Mouse (Mus musculus): ENCODE data around the gene Vmn2r51. TPM values are rescaled to one million over a fixed set of nuclear protein-coding genes. Genes with fewer than 3 reads are reported as not detected.
"Not testable (repeated sequence)": the region's sequence is repeated elsewhere in the genome, so short reads cannot be mapped to it uniquely, and the experiment has no call there.

Gene Vmn2r51
- not detected in 2 replicates for polyA plus RNA-seq (2011; ENCODE audit: insufficient read depth, insufficient read length, low replicate concordance, missing spikeins)

DNA sequence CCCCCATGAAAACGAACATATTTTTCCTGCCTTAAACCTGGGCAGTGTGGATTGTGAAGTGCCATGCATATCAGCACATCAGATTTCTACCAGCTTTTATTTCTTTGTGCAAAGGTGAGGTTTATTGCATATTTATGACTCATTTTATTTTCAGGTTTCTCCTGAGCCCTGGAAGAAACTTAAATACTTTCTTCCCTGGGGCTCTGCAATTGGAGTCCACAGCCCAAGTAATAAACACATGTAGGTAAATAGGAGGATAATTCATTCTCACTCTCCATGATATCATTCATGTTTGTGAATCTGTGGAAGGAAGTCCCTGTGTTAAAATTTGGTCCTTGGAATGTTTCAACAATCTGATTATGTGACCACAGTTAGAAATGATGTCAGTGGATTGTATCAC, at the start of gene Vmn2r51:
Gene Vmn2r51, minus strand, starts transcription at position 101 of the 400 bp plus-strand sequence.
- H3K4me3 ChIP-seq (replicated peaks; ENCODE audit: control insufficient read depth, low read depth, low read length); H3K27ac ChIP-seq (ENCODE audit: control insufficient read depth, insufficient read depth, low read depth, low read length, poor library complexity); H3K4me1 ChIP-seq (ENCODE audit: control insufficient read depth, insufficient read depth, low read length): not testable (repeated sequence)
- 54% methylated on average over 1 of the region's 1 CpGs for WGBS

DNA sequence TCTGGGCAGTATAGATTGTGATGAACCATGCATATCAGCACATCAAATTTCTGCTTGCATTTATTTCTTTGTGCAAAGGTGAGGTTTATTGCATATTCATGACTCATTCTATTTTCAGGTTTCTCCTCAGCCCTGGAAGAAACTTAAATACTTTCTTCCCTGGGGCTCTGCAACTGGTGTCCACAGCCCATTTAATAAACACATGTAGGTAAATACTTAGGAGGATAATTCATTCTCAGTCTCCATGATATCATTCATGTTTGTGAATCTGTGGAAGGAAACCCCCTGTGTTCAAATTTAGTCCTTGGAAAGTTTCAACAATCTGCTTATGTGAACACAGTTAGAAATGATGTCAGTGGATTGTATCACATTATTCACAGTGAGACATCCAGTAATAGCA, 52.3 kb downstream of the Vmn2r51 start, which contains the start of gene Vmn2r50:
Gene Vmn2r50, minus strand, starts transcription at position 101 of the 400 bp plus-strand sequence.
- H3K4me3 ChIP-seq (replicated peaks; ENCODE audit: control insufficient read depth, low read depth, low read length); H3K4me1 ChIP-seq (ENCODE audit: control insufficient read depth, insufficient read depth, low read length); H3K27ac ChIP-seq (ENCODE audit: control insufficient read depth, insufficient read depth, low read depth, low read length, poor library complexity): not testable (repeated sequence)

Other genes starting within 250 kb of the Vmn2r51 start
- gene Vmn2r48, start 152.2 kb downstream of the Vmn2r51 start, polyA plus RNA-seq (2011; ENCODE audit: insufficient read depth, insufficient read length, low replicate concordance, missing spikeins) = not detected in 2 replicates
- not detected in 2 replicates for gene Vmn2r49, start 113.5 kb downstream of the Vmn2r51 start, polyA plus RNA-seq (2011; ENCODE audit: insufficient read depth, insufficient read length, low replicate concordance, missing spikeins)
- not detected in 2 replicates for gene Vmn2r50, start 52.4 kb downstream of the Vmn2r51 start, polyA plus RNA-seq (2011; ENCODE audit: insufficient read depth, insufficient read length, low replicate concordance, missing spikeins)
- gene Vmn2r52, start 70.8 kb upstream of the Vmn2r51 start, polyA plus RNA-seq (2011; ENCODE audit: insufficient read depth, insufficient read length, low replicate concordance, missing spikeins) = not detected in 2 replicates
- not detected in 2 replicates for gene Vmn1r66, start 172.3 kb upstream of the Vmn2r51 start, polyA plus RNA-seq (2011; ENCODE audit: insufficient read depth, insufficient read length, low replicate concordance, missing spikeins)

All from bone marrow, adult 2 months (tissue).